Mouse (Mus musculus) kidney, embryonic 15.5 days (tissue): ENCODE results near the gene Clec11a. TPM values are rescaled to one million over a fixed set of nuclear protein-coding genes. Genes with fewer than 3 reads are reported as not detected.
"Not testable (repeated sequence)": the region's sequence is repeated elsewhere in the genome, so short reads cannot be mapped to it uniquely, and the experiment has no call there.

Source experiments
- ATAC-seq: fragments of 200-750 bp; cut with Nextera tagmentation; replicated peaks from 2 replicates; pipeline ENCODE4 v1.8.0; 2017; ENCODE audit warnings: moderate TSS enrichment; ENCODE audit not compliant: low FRiP score
- H3K27ac ChIP-seq: fragments of 300-500 bp; sonication (generic); 2 replicates; pipeline ENCODE4 v1.5.1; 2015; ENCODE audit warnings: mild to moderate bottlenecking, inconsistent platforms
- H3K27me3 ChIP-seq: fragments of 300-500 bp; sonication (generic); 2 replicates; pipeline ENCODE4 v1.6.1; 2015; ENCODE audit warnings: inconsistent platforms
- H3K36me3 ChIP-seq: fragments of 300-500 bp; sonication (generic); 2 replicates; pipeline ENCODE4 v1.6.1; 2015; ENCODE audit warnings: inconsistent platforms
- H3K4me1 ChIP-seq: fragments of 300-500 bp; sonication (generic); 2 replicates; pipeline ENCODE4 v1.6.1; 2015; ENCODE audit warnings: inconsistent platforms
- H3K4me2 ChIP-seq: fragments of 300-500 bp; sonication (generic); 2 replicates; pipeline ENCODE4 v1.6.1; 2015; ENCODE audit warnings: moderate library complexity, mild to moderate bottlenecking, inconsistent platforms
- H3K4me3 ChIP-seq: fragments of 300-500 bp; sonication (generic); replicated peaks from 2 replicates; pipeline ENCODE4 v1.5.1; 2015; ENCODE audit warnings: mild to moderate bottlenecking, inconsistent platforms
- H3K9ac ChIP-seq: fragments of 300-500 bp; sonication (generic); 2 replicates; pipeline ENCODE4 v1.6.1; 2015; ENCODE audit warnings: mild to moderate bottlenecking, inconsistent platforms
- H3K9me3 ChIP-seq: fragments of 300-500 bp; sonication (generic); replicated peaks from 2 replicates; pipeline ENCODE4 v1.6.1; 2016; ENCODE audit warnings: inconsistent platforms
- WGBS: fragments of 180-500 bp; shearing (Covaris S2); methylation state at CpG from one replicate; pipeline ENCODE4 v1.1.7; 2015; ENCODE audit warnings: mixed read lengths; 5-methylcytosine and 5-hydroxymethylcytosine counted together
- polyA plus RNA-seq: library from polyadenylated mRNA; unstranded; fragments of >200 nt; fragmentation: Nextera tagmentation; extraction: Ambion mirVana; gene quantifications from 2 replicates; pipeline ENCODE4 v1.2.1, GENCODE M21; 2015

Gene Clec11a
- polyA plus RNA-seq, 1 experiment from 2014 or later: 7.0 TPM

GRCm38 (mm10) chr7:44303346-44304340 lies 3.1 kb downstream of the Clec11a start:
- H3K4me2 ChIP-seq: peak overlapping the region; percentile 70
- no peaks in the 10 kb centered on the region for H3K36me3 ChIP-seq
- peak overlapping the region; percentile 94 for H3K27ac ChIP-seq
- no peak for ATAC-seq
- H3K9ac ChIP-seq: peak overlapping the region; percentile 77
- H3K4me3 ChIP-seq: peak overlapping the region; percentile 67
- H3K9me3 ChIP-seq: no peaks in the 10 kb centered on the region
- peaks cover 36% of the 10 kb centered on the region for H3K4me1 ChIP-seq
- H3K27me3 ChIP-seq: peaks cover 14% of the 10 kb centered on the region
- 83% methylated on average over 14 of the region's 14 CpGs for WGBS

- not testable (repeated sequence) for H3K9me3 ChIP-seq, H3K27me3 ChIP-seq, H3K4me3 ChIP-seq, H3K4me1 ChIP-seq, H3K27ac ChIP-seq, H3K9ac ChIP-seq, H3K36me3 ChIP-seq, H3K4me2 ChIP-seq, ATAC-seq
- 85% methylated on average over 2 of the region's 2 CpGs for WGBS
Observed at GRCm38 (mm10) chr7:44297501-44297900, 9.2 kb downstream of the Clec11a start.

- 50% methylated on average over 4 of the region's 4 CpGs for WGBS
- H3K36me3 ChIP-seq: no peaks in the 10 kb centered on the region
- no peaks in the 10 kb centered on the region for H3K9me3 ChIP-seq
- H3K4me3 ChIP-seq: no peak overlapping the region
- ATAC-seq: no peak
- H3K9ac ChIP-seq: no peak overlapping the region
- H3K27ac ChIP-seq: no peak overlapping the region
- 0 out of 2 replicates have a peak, but pooled peaks cover 4% of the 10 kb centered on the region for H3K27me3 ChIP-seq
- no peaks in the 10 kb centered on the region for H3K4me1 ChIP-seq
- no peak overlapping the region for H3K4me2 ChIP-seq
Observed at GRCm38 (mm10) chr7:44291418-44291817, 15.3 kb downstream of the Clec11a start.

GRCm38 (mm10) chr7:44290986-44291385 lies 15.7 kb downstream of the Clec11a start:
- Histone ChIP-seq H3K36me3 (no peaks in the 10 kb centered on the region), H3K4me3 (no peak overlapping the region), H3K27ac (no peak overlapping the region), H3K9me3 (no peaks in the 10 kb centered on the region), H3K4me1 (no peaks in the 10 kb centered on the region), H3K9ac (no peak overlapping the region), H3K4me2 (no peak overlapping the region), H3K27me3 (0 out of 2 replicates have a peak, but pooled peaks cover 4% of the 10 kb centered on the region)
- 79% methylated on average over 4 of the region's 4 CpGs for WGBS
- ATAC-seq: no peak

- Histone ChIP-seq H3K4me1 (no peaks in the 10 kb centered on the region), H3K36me3 (no peaks in the 10 kb centered on the region), H3K9me3 (no peaks in the 10 kb centered on the region), H3K27ac (no peak overlapping the region), H3K4me3 (no peak overlapping the region), H3K9ac (no peak overlapping the region), H3K4me2 (no peak overlapping the region), H3K27me3 (0 out of 2 replicates have a peak, but pooled peaks cover 4% of the 10 kb centered on the region)
- ATAC-seq: no peak
- 78% methylated on average over 7 of the region's 7 CpGs for WGBS
Observed at GRCm38 (mm10) chr7:44287760-44288159, 18.9 kb downstream of the Clec11a start.

- no peaks in the 10 kb centered on the region for H3K27me3 ChIP-seq
- ATAC-seq: no peak
- no peak overlapping the region for H3K4me2 ChIP-seq
- H3K27ac ChIP-seq: no peak overlapping the region
- no peaks in the 10 kb centered on the region for H3K4me1 ChIP-seq
- WGBS: 78% methylated on average over 7 of the region's 7 CpGs
- no peak overlapping the region for H3K9ac ChIP-seq
- H3K9me3 ChIP-seq: no peaks in the 10 kb centered on the region
- no peaks in the 10 kb centered on the region for H3K36me3 ChIP-seq
- no peak overlapping the region for H3K4me3 ChIP-seq
Observed at GRCm38 (mm10) chr7:44281586-44281985, 25.1 kb downstream of the Clec11a start.

- no peak for ATAC-seq
- WGBS: 52% methylated on average over 1 of the region's 1 CpGs
Observed at GRCm38 (mm10) chr7:44280959-44281358, 25.7 kb downstream of the Clec11a start.

GRCm38 (mm10) chr7:44277250-44277622 lies 29.5 kb downstream of the Clec11a start:
- Histone ChIP-seq H3K27me3 (peaks cover 24% of the 10 kb centered on the region), H3K4me3 (no peak overlapping the region), H3K36me3 (no peaks in the 10 kb centered on the region), H3K9ac (no peak overlapping the region), H3K9me3 (no peaks in the 10 kb centered on the region), H3K4me2 (no peak overlapping the region), H3K27ac (no peak overlapping the region), H3K4me1 (no peaks in the 10 kb centered on the region)
- ATAC-seq: no peak
- 45% methylated on average over 2 of the region's 2 CpGs for WGBS

More at GRCm38 (mm10) chr7:44280959-44281358, 25.7 kb downstream of the Clec11a start:
- peaks cover 2% of the 10 kb centered on the region; the same call in 1 of the 2 replicates for H3K27me3 ChIP-seq
- no peaks in the 10 kb centered on the region for H3K36me3 ChIP-seq
- H3K4me1 ChIP-seq: no peaks in the 10 kb centered on the region
- H3K4me2 ChIP-seq: no peak overlapping the region
- no peak overlapping the region for H3K9ac ChIP-seq
- H3K27ac ChIP-seq: no peak overlapping the region
- H3K4me3 ChIP-seq: no peak overlapping the region
- H3K9me3 ChIP-seq: no peaks in the 10 kb centered on the region

GRCm38 (mm10) chr7:44276461-44277249 lies 30.0 kb downstream of the Clec11a start:
- Histone ChIP-seq H3K4me1 (no peaks in the 10 kb centered on the region), H3K27me3 (peaks cover 24% of the 10 kb centered on the region), H3K36me3 (no peaks in the 10 kb centered on the region), H3K9me3 (no peaks in the 10 kb centered on the region), H3K27ac (no peak overlapping the region), H3K4me2 (no peak overlapping the region), H3K4me3 (no peak overlapping the region), H3K9ac (no peak overlapping the region)
- 78% methylated on average over 10 of the region's 10 CpGs for WGBS
- ATAC-seq: no peak

- 67% methylated on average over 3 of the region's 3 CpGs for WGBS
- Histone ChIP-seq H3K9me3 (no peaks in the 10 kb centered on the region), H3K27ac (no peak overlapping the region), H3K36me3 (no peaks in the 10 kb centered on the region), H3K9ac (no peak overlapping the region), H3K27me3 (peaks cover 24% of the 10 kb centered on the region), H3K4me1 (no peaks in the 10 kb centered on the region), H3K4me3 (no peak overlapping the region), H3K4me2 (no peak overlapping the region)
- no peak for ATAC-seq
Observed at GRCm38 (mm10) chr7:44275546-44275945, 31.2 kb downstream of the Clec11a start.

- 30% methylated on average over 11 of the region's 11 CpGs for WGBS
- Histone ChIP-seq H3K9ac (no peak overlapping the region), H3K36me3 (no peaks in the 10 kb centered on the region), H3K27me3 (peaks cover 24% of the 10 kb centered on the region), H3K4me1 (no peaks in the 10 kb centered on the region), H3K4me3 (no peak overlapping the region), H3K4me2 (no peak overlapping the region), H3K27ac (no peak overlapping the region), H3K9me3 (no peaks in the 10 kb centered on the region)
- no peak for ATAC-seq
Observed at GRCm38 (mm10) chr7:44274096-44274495, 32.6 kb downstream of the Clec11a start.

GRCm38 (mm10) chr7:44273446-44273845 lies 33.3 kb downstream of the Clec11a start:
- Histone ChIP-seq H3K4me2 (no peak overlapping the region), H3K9me3 (no peaks in the 10 kb centered on the region), H3K9ac (no peak overlapping the region), H3K36me3 (no peaks in the 10 kb centered on the region), H3K27me3 (peaks cover 24% of the 10 kb centered on the region), H3K4me3 (no peak overlapping the region), H3K4me1 (no peaks in the 10 kb centered on the region), H3K27ac (no peak overlapping the region)
- ATAC-seq: no peak
- 66% methylated on average over 7 of the region's 7 CpGs for WGBS
